Mouse (Mus musculus) neural tube, postnatal 0 days (tissue): ENCODE measurements around the gene Cd207. TPM values are rescaled to one million over a fixed set of nuclear protein-coding genes. Genes with fewer than 3 reads are reported as not detected.

Experiments used
- polyA plus RNA-seq: library from polyadenylated mRNA; unstranded; fragments of >200 nt; fragmentation: Nextera tagmentation; extraction: Ambion mirVana; gene quantifications from 2 replicates; pipeline ENCODE4 v1.2.1, GENCODE M21; 2015

The Cd207 gene
- polyA plus RNA-seq = 0.10 and 0.15 TPM in 2 replicates

DNA sequence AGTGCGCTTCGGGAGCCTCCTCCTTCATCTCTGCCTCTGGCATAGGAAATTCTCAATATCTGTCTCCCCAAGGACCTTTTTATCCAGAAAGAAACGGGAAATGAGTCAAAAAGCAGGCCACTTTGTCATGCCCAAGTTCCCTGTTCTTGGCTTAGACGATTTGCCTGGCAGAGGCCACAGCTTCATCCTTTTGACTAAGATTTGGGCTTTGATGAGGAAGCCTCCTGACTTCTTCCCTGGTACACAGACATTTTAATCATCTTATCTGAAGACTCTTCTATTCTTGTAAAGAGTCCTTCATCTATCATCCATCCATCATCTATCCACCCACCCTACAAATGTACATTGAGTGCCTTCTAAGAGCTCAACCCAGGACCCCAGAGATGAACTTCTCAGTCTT is at the start of gene Cd207:
Gene Cd207, minus strand, starts transcription at position 101 of the 400 bp plus-strand sequence.

GRCm38 (mm10) chr6:83711067-83711675 is 33.5 kb upstream of the Cd207 start, which contains the start of gene Vax2:
Gene Vax2, plus strand, starts transcription at chr6:83711264.

GRCm38 (mm10) chr6:83656087-83656486 is 21.6 kb downstream of the Cd207 start, which contains the start of gene Clec4f:
Gene Clec4f, minus strand, starts transcription at chr6:83656187.

Other genes with a start within 250 kb of the Cd207 start
- 40.1 and 47.8 TPM in 2 replicates for gene Tet3, start 218.8 kb downstream of the Cd207 start, polyA plus RNA-seq
- 59.5 and 60.7 TPM in 2 replicates for gene Dguok, start 170.9 kb downstream of the Cd207 start, polyA plus RNA-seq
- 1.5 and 2.5 TPM in 2 replicates for gene Actg2, start 141.6 kb downstream of the Cd207 start, polyA plus RNA-seq
- gene Stambp, start 105.1 kb downstream of the Cd207 start, polyA plus RNA-seq = 58.1 and 62.0 TPM in 2 replicates
- 0.14 TPM in 1 of 2 replicates, not detected in the other for gene Clec4f, start 21.7 kb downstream of the Cd207 start, polyA plus RNA-seq
- gene Vax2, start 33.4 kb upstream of the Cd207 start, polyA plus RNA-seq = not detected in 2 replicates
- gene Atp6v1b1, start 65.1 kb upstream of the Cd207 start, polyA plus RNA-seq = not detected in 2 replicates
- 0.09 TPM in 1 of 2 replicates, not detected in the other for gene Ankrd53, start 84.8 kb upstream of the Cd207 start, polyA plus RNA-seq
- 72.1 and 74.3 TPM in 2 replicates for gene Tex261, start 98.0 kb upstream of the Cd207 start, polyA plus RNA-seq
- 98.4 and 112 TPM in 2 replicates for gene Nagk, start 117.1 kb upstream of the Cd207 start, polyA plus RNA-seq
- gene Paip2b, start 153.9 kb upstream of the Cd207 start, polyA plus RNA-seq = 24.0 and 27.5 TPM in 2 replicates
- gene Zfp638, start 189.3 kb upstream of the Cd207 start, polyA plus RNA-seq = 54.0 and 57.7 TPM in 2 replicates